Mouse (Mus musculus) testis, adult 2 months (tissue): ENCODE measurements at regions not wholly inside any gene's neighbourhood (a gene's known extent, or its start where the extent isn't known, plus 50 kb on each side); places are given as distances from the start of the nearest gene placed in this dataset.

Experiments
- CTCF ChIP-seq: fragments of 200-500 bp; IDR thresholded peaks from 2 replicates; pipeline ENCODE4 v1.5.1; 2012; ENCODE audit warnings: low read depth, mild to moderate bottlenecking, inconsistent platforms, low read length, moderate library complexity; ENCODE audit not compliant: control insufficient read depth, insufficient read depth, insufficient replicate concordance
- POLR2A ChIP-seq: fragments of 200-500 bp; IDR thresholded peaks from 2 replicates; pipeline ENCODE4 v1.6.1; 2012; ENCODE audit warnings: low read depth, mild to moderate bottlenecking, inconsistent platforms, low read length, moderate library complexity; ENCODE audit not compliant: control insufficient read depth

- TF ChIP-seq CTCF (no peak), POLR2A (no peak)
Measured at GRCm38 (mm10) chr9:52458518-52458917, 221.1 kb downstream of the AI593442 start.
